Mouse (Mus musculus) macrophage (primary cell): ENCODE results near the gene Krtap4-2. TPM values are rescaled to one million over a fixed set of nuclear protein-coding genes. Genes with fewer than 3 reads are reported as not detected.
"Not testable (repeated sequence)": the region's sequence is repeated elsewhere in the genome, so short reads cannot be mapped to it uniquely, and the experiment has no call there.

ENCODE experiments used
- H3K27ac ChIP-seq: fragments of 350-480 bp; formaldehyde crosslinking; 2 replicates; pipeline ENCODE4 v1.9.0; 2021
- H3K36me3 ChIP-seq: fragments of 350-480 bp; formaldehyde crosslinking; 2 replicates; pipeline ENCODE4 v1.9.0; 2021; ENCODE audit errors: inconsistent target
- H3K4me3 ChIP-seq: fragments of 350-480 bp; formaldehyde crosslinking; 2 replicates; pipeline ENCODE4 v1.9.0; 2021; ENCODE audit errors: inconsistent target
- H3K79me2 ChIP-seq: fragments of 350-480 bp; formaldehyde crosslinking; 2 replicates; pipeline ENCODE4 v1.9.0; 2021; ENCODE audit errors: inconsistent target
- WGBS: methylation state at CpG from one replicate; pipeline ENCODE4 v1.1.7; 2026; ENCODE audit warnings: inconsistent platforms; ENCODE audit not compliant: missing documents; 5-methylcytosine and 5-hydroxymethylcytosine counted together
- polyA plus RNA-seq: library from polyadenylated mRNA; stranded (reverse); fragments of 250-400 nt; gene quantifications from 3 replicates; pipeline ENCODE4 v1.2.4, GENCODE M21; 2018; ENCODE audit warnings: inconsistent platforms

Gene Krtap4-2
- polyA plus RNA-seq, 1 experiment from 2014 or later: not detected

- Histone ChIP-seq H3K4me3 (no peak within 1 kb of the TSS), H3K27ac (no peak within 1 kb of the TSS)
- WGBS: 78% methylated on average over 4 of the region's 4 CpGs
These were observed 6.7 kb downstream of the Krtap4-2 start, which contains the start of gene Krtap4-1 for GRCm38 (mm10) chr11:99628138-99628537. Gene Krtap4-1, minus strand, starts transcription at chr11:99628238.

GRCm38 (mm10) chr11:99620335-99620734 lies 14.5 kb downstream of the Krtap4-2 start, which contains the start of gene Gm11562:
Gene Gm11562, minus strand, starts transcription at chr11:99620435.
- Histone ChIP-seq H3K36me3 (no peaks in the 10 kb centered on the region), H3K79me2 (no peaks in the 10 kb centered on the region), H3K27ac (no peak within 1 kb of the TSS), H3K4me3 (no peak within 1 kb of the TSS)
- WGBS: 83% methylated on average over 2 of the region's 2 CpGs

More at GRCm38 (mm10) chr11:99628138-99628537, 6.7 kb downstream of the Krtap4-2 start, which contains the start of gene Krtap4-1:
- Histone ChIP-seq H3K79me2 (no peaks in the 10 kb centered on the region), H3K36me3 (no peaks in the 10 kb centered on the region)

GRCm38 (mm10) chr11:99614796-99615363 lies 20.0 kb downstream of the Krtap4-2 start, which contains the start of gene Krtap2-4:
Gene Krtap2-4, minus strand, starts transcription at chr11:99614846.
- Histone ChIP-seq H3K27ac (no peak within 1 kb of the TSS), H3K79me2 (no peaks in the 10 kb centered on the region), H3K4me3 (no peak within 1 kb of the TSS), H3K36me3 (no peaks in the 10 kb centered on the region)
- 70% methylated on average over 3 of the region's 3 CpGs for WGBS

- H3K36me3 ChIP-seq, H3K27ac ChIP-seq, H3K4me3 ChIP-seq, H3K79me2 ChIP-seq: not testable (repeated sequence)
- WGBS: 73% methylated on average over 1 of the region's 2 CpGs
These were observed 24.8 kb downstream of the Krtap4-2 start, which contains the start of gene Gm11937 for GRCm38 (mm10) chr11:99610089-99610488. Gene Gm11937, minus strand, starts transcription at chr11:99610189.

GRCm38 (mm10) chr11:99609126-99609525 lies 25.8 kb downstream of the Krtap4-2 start:
- Histone ChIP-seq H3K27ac (no peak overlapping the region), H3K4me3 (no peak overlapping the region), H3K79me2 (no peaks in the 10 kb centered on the region), H3K36me3 (no peaks in the 10 kb centered on the region)
- WGBS: 83% methylated on average over 1 of the region's 1 CpGs

- not testable (repeated sequence) for H3K27ac ChIP-seq, H3K36me3 ChIP-seq, H3K79me2 ChIP-seq, H3K4me3 ChIP-seq
- whole genome bisulfite sequencing: 58% methylated on average over 1 of the region's 1 CpGs
These were observed 31.7 kb downstream of the Krtap4-2 start, which contains the start of gene Gm11938 for GRCm38 (mm10) chr11:99603208-99603607. Gene Gm11938, minus strand, starts transcription at chr11:99603308.

GRCm38 (mm10) chr11:99597742-99598141 lies 37.1 kb downstream of the Krtap4-2 start, which contains the start of gene Krtap9-3:
Gene Krtap9-3, minus strand, starts transcription at chr11:99598105.
- 73% methylated on average over 2 of the region's 6 CpGs for WGBS
- not testable (repeated sequence) for H3K4me3 ChIP-seq

GRCm38 (mm10) chr11:99590981-99591380 lies 43.9 kb downstream of the Krtap4-2 start, which contains the start of gene Krtap1-3:
Gene Krtap1-3, minus strand, starts transcription at chr11:99591339.
- no peak within 1 kb of the TSS for H3K4me3 ChIP-seq
- WGBS: 91% methylated on average over 6 of the region's 6 CpGs

More at GRCm38 (mm10) chr11:99597742-99598141, 37.1 kb downstream of the Krtap4-2 start, which contains the start of gene Krtap9-3:
- not testable (repeated sequence) for H3K79me2 ChIP-seq, H3K36me3 ChIP-seq, H3K27ac ChIP-seq

GRCm38 (mm10) chr11:99585096-99585495 lies 49.8 kb downstream of the Krtap4-2 start:
- Histone ChIP-seq H3K4me3 (no peak overlapping the region), H3K27ac (no peak overlapping the region), H3K79me2 (no peaks in the 10 kb centered on the region), H3K36me3 (no peaks in the 10 kb centered on the region)
- WGBS: 94% methylated on average over 7 of the region's 7 CpGs

More at GRCm38 (mm10) chr11:99590981-99591380, 43.9 kb downstream of the Krtap4-2 start, which contains the start of gene Krtap1-3:
- Histone ChIP-seq H3K79me2 (no peaks in the 10 kb centered on the region), H3K27ac (no peak within 1 kb of the TSS), H3K36me3 (no peaks in the 10 kb centered on the region)

Other genes starting within 250 kb of the Krtap4-2 start
- gene Krt10, start 245.7 kb downstream of the Krtap4-2 start, polyA plus RNA-seq: 1.2 to 2.7 TPM (median 2.0 TPM) in 3 replicates
- gene Krt12, start 212.8 kb downstream of the Krtap4-2 start, polyA plus RNA-seq: not detected in 3 replicates
- gene Krt20, start 196.9 kb downstream of the Krtap4-2 start, polyA plus RNA-seq: not detected in 3 replicates
- gene Krt23, start 141.9 kb downstream of the Krtap4-2 start, polyA plus RNA-seq: not detected in 3 replicates
- not detected in 3 replicates for gene Krt39, start 113.7 kb downstream of the Krtap4-2 start, polyA plus RNA-seq
- gene Krt40, start 91.9 kb downstream of the Krtap4-2 start, polyA plus RNA-seq: not detected in 3 replicates
- not detected in 3 replicates for gene Krtap3-3, start 84.2 kb downstream of the Krtap4-2 start, polyA plus RNA-seq
- not detected in 3 replicates for gene Krtap3-2, start 78.2 kb downstream of the Krtap4-2 start, polyA plus RNA-seq
- gene Gm11939, start 75.6 kb downstream of the Krtap4-2 start, polyA plus RNA-seq: not detected in 3 replicates
- gene Krtap3-1, start 68.5 kb downstream of the Krtap4-2 start, polyA plus RNA-seq: not detected in 3 replicates
- gene Krtap1-5, start 54.1 kb downstream of the Krtap4-2 start, polyA plus RNA-seq: not detected in 3 replicates
- not detected in 3 replicates for gene Krtap1-4, start 51.4 kb downstream of the Krtap4-2 start, polyA plus RNA-seq
- gene Krtap1-3, start 43.7 kb downstream of the Krtap4-2 start, polyA plus RNA-seq: not detected in 3 replicates
- not detected in 3 replicates for gene Krtap9-3, start 37.0 kb downstream of the Krtap4-2 start, polyA plus RNA-seq
- not detected in 3 replicates for gene Gm11938, start 31.8 kb downstream of the Krtap4-2 start, polyA plus RNA-seq
- gene Gm11937, start 24.9 kb downstream of the Krtap4-2 start, polyA plus RNA-seq: not detected in 3 replicates
- not detected in 3 replicates for gene Krtap2-4, start 20.2 kb downstream of the Krtap4-2 start, polyA plus RNA-seq
- not detected in 3 replicates for gene Gm11562, start 14.6 kb downstream of the Krtap4-2 start, polyA plus RNA-seq
- not detected in 3 replicates for gene Krtap4-1, start 6.8 kb downstream of the Krtap4-2 start, polyA plus RNA-seq
- gene Krtap4-7, start 9.0 kb upstream of the Krtap4-2 start, polyA plus RNA-seq: not detected in 3 replicates
- not detected in 3 replicates for gene Gm11555, start 15.2 kb upstream of the Krtap4-2 start, polyA plus RNA-seq
- gene Gm11563, start 23.9 kb upstream of the Krtap4-2 start, polyA plus RNA-seq: not detected in 3 replicates
- not detected in 3 replicates for gene Krtap4-6, start 30.9 kb upstream of the Krtap4-2 start, polyA plus RNA-seq
- not detected in 3 replicates for gene Gm14190, start 55.7 kb upstream of the Krtap4-2 start, polyA plus RNA-seq
- gene Gm14180, start 99.2 kb upstream of the Krtap4-2 start, polyA plus RNA-seq: not detected in 3 replicates
- not detected in 3 replicates for gene Gm11595, start 137.8 kb upstream of the Krtap4-2 start, polyA plus RNA-seq
- not detected in 3 replicates for gene Krtap4-8, start 145.6 kb upstream of the Krtap4-2 start, polyA plus RNA-seq
- gene Krtap4-9, start 150.1 kb upstream of the Krtap4-2 start, polyA plus RNA-seq: not detected in 3 replicates
- gene Gm11596, start 158.4 kb upstream of the Krtap4-2 start, polyA plus RNA-seq: not detected in 3 replicates
- not detected in 3 replicates for gene Gm11569, start 163.8 kb upstream of the Krtap4-2 start, polyA plus RNA-seq
- not detected in 3 replicates for gene Gm11554, start 169.4 kb upstream of the Krtap4-2 start, polyA plus RNA-seq
- not detected in 3 replicates for gene Krtap4-13, start 174.8 kb upstream of the Krtap4-2 start, polyA plus RNA-seq
- gene Gm11564, start 180.6 kb upstream of the Krtap4-2 start, polyA plus RNA-seq: not detected in 3 replicates
- not detected in 3 replicates for gene 2300003K06Rik, start 203.0 kb upstream of the Krtap4-2 start, polyA plus RNA-seq
- not detected in 3 replicates for gene Krtap4-16, start 216.5 kb upstream of the Krtap4-2 start, polyA plus RNA-seq
- gene Gm11568, start 222.8 kb upstream of the Krtap4-2 start, polyA plus RNA-seq: not detected in 3 replicates
- not detected in 3 replicates for gene Gm11559, start 229.4 kb upstream of the Krtap4-2 start, polyA plus RNA-seq
- gene Krtap9-1, start 238.3 kb upstream of the Krtap4-2 start, polyA plus RNA-seq: not detected in 3 replicates
- not detected in 3 replicates for gene Gm11567, start 244.1 kb upstream of the Krtap4-2 start, polyA plus RNA-seq